Mouse (Mus musculus): ENCODE data around the gene Tmem115. TPM values are rescaled to one million over a fixed set of nuclear protein-coding genes. Genes with fewer than 3 reads are reported as not detected.
A peak's percentile ranks its signal among the peaks of the same experiment; 100 is the strongest.

Gene Tmem115
- total RNA-seq, 2 experiments from 2014 or later: 22.7 to 26.8 TPM

DNA sequence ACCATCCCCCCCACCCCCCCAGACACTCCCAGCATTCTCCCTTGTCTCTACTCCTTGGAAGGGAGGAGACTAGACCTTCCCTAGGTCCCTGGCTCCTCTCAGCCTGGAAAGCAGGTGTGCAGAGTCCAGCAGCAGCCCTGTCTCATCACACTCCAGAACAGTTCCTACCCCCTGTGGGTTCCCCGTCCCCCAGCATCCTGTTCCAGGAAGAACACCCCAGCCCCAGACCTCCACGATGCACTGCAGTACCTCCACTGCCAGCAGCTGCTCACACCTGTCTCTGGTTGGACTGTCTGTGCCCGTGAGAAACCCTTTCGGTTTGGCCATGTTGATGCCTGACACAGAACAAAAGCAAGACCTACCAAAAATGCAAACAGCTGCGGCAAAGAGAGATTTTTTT lies 12.6 kb upstream of the Tmem115 start:
- no peak for DNase-seq
- intact Hi-C loops (cut with DNase I): no loop called here

DNA sequence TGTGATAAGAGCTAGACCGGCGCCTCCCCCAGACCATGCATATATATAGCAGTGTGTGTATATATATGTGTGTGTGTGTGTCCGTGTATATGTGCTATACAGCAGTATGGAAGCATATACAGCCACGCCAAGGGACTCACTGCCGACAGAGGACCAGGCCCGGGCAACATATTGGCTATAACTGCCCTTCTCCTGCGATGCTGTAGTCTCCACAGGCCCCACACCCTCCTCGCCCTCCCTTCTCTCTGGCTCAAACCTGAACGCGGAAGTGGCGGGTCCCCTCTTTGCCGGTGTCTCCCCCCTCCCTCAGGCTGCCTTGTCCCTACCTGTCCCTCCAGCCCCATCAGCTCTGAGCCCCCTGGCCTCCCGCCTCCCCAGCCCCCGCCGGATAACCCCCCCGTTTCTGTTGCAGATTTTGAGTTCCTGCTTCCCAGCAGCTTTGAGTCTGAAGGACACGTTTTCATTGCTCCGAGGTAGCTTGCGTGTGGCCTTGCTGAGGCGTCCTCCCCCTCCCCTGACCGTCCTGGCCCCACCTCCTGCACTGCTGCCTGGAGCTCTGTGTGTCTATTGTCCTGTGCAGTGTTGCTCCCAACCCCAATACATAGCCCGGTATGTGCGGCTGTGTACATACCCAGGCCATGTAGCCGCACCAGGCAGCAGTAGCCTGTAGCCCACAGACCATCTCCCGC lies 11.9 kb upstream of the Tmem115 start:
- intact Hi-C loops (cut with DNase I): no loop called here
- no peak for DNase-seq

DNA sequence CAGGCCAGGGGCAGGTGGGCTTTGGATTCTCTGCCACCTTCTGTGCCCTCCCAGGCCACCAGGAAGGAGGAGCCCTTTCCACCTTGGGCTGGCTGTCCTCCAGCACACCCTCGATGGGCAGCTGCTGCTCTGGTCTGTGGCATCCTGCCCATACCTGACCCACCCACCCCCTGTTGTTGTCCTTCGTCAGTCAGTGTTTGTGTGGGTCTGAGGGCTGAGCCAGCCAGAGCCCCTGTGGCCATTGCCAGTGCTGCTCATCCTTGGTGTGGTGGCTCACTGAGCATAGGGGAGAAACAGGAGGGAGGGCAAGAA lies 11.4 kb upstream of the Tmem115 start:
- intact Hi-C loops (cut with DNase I): no loop called here
- DNase-seq: no peak

DNA sequence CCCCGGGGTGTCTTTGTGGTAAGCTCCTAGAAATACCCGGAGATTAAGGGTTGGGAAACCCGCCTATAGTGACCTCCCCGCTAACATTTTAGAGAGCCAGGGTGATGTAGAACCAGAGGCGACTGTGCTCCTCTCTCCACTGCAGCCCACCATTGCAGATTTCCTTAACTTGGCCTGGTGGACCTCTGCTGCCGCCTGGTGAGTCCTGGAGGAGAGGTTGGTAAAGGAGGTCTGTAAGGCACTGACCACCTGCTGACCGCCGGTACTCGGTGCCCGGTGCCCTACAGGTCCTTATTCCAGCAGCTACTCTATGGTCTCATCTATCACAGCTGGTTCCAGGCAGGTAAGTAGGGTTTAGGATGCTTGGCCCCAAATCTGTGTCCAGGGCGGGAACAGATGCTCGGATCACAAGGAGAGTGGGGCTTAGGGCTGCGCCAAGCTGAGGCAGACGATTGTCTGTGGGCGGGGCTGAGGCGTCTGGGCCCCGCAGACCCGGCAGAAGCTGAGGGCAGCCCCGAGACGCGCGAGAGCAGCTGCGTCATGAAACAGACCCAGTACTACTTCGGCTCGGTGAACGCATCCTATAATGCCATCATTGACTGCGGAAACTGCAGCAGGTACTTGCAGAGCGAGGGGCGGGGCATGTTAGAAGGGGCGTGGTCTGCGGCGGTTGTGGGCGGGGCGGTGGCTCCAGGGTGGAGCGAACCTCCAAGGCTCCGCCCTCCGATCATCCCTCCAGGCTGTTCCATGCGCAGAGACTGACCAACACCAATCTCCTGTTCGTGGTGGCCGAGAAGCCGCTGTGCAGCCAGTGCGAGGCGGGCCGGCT lies 7.3 kb upstream of the Tmem115 start:
- DNase-seq: peak; percentile 54 to 63
- intact Hi-C loops (cut with DNase I): no loop called here

DNA sequence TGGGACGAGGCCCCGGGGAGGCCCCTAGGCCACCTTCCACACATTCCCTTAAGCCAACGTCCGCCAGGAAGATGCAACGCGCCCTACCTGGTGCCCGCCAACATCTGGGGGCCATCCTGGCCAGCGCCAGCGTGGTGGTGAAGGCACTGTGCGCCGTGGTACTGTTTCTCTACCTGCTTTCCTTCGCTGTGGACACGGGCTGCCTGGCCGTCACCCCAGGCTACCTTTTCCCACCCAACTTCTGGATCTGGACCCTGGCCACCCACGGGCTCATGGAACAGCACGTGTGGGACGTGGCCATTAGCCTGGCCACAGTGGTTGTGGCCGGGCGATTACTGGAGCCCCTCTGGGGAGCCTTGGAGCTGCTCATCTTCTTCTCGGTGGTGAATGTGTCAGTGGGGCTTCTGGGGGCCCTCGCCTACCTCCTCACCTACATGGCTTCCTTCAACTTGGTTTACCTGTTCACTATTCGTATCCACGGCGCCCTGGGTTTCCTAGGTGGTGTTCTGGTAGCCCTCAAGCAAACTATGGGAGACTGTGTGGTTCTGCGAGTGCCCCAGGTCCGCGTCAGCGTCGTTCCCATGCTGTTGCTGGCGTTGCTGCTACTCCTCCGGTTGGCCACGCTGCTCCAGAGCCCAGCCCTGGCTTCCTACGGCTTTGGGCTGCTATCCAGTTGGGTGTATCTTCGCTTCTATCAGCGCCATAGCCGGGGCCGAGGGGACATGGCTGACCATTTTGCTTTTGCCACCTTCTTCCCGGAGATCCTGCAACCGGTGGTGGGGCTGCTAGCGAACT lies 860 bp downstream of the Tmem115 start:
- DNase-seq: peak in 1 of 2 experiments; percentile 28
- intact Hi-C loops (cut with DNase I): loop anchor here (10.0 kb wide), 1 partner anchor 640 kb away; the partner anchor contains the start of gene Manf

DNA sequence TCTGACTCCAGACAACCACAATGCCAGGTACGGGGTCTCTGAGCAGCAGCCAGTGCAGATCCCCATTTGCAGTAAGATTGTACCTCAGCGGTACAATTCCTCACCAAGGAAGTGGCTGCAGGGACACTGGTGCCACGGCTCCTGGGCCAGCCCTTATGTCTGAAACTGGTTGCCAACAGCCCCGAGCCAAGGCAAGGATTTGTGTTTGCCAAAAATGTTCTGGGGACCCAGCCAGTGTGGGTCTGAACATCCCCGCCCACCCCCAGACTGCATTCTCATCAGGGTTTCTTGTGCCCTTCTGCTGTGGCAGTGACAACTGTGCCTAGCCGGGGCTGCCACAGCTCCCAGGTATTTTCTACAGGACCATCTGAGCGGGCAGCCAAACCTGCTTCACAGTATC lies 4.5 kb downstream of the Tmem115 start:
- DNase-seq: no peak
- intact Hi-C loops (cut with DNase I): loop anchor here (10.0 kb wide), 1 partner anchor 643 kb away; the partner anchor contains the start of gene Manf

DNA sequence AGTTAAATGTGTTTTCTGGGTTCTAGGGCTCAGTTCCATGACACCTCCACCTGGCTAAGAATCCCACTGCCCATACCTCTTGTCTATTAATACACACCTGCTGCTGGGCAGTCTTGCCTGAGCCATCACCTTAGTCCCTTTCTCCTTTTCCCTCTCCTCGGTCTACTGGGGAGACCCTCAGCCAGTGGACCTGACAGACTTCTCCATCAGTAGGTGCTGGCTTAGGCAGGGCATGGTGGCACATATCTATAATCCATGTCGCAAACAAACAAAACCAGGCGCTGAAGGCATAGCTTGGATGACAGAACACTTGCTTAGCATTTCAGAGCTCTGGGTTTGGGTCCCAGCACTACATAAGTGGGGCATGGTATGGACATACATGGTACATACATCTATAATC lies 5.0 kb downstream of the Tmem115 start:
- intact Hi-C loops (cut with DNase I): loop anchor here (10.0 kb wide), 1 partner anchor 644 kb away; the partner anchor contains the start of gene Manf
- DNase-seq: no peak

DNA sequence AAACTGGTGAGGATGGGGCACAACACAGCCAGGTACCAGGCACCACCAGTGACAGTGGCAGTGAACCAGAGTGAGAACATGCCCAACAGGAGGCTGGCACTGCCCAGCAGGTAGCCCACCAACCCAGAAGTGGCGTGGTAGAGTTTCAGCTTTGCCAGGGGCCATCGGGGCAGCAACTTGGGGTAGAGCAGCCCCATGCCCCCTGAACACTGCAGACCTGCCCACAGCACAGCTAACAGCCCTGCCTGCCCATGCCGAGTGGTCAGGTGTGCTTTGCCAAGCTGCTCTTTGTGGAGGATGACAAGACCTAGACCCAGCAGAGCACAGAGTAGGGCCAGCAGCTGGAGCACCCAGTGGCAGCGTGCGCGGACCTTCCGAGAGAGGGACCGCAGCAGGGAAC lies 6.2 kb downstream of the Tmem115 start:
- intact Hi-C loops (cut with DNase I): loop anchor here (10.0 kb wide), 1 partner anchor 645 kb away; the partner anchor contains the start of gene Manf
- no peak for DNase-seq

DNA sequence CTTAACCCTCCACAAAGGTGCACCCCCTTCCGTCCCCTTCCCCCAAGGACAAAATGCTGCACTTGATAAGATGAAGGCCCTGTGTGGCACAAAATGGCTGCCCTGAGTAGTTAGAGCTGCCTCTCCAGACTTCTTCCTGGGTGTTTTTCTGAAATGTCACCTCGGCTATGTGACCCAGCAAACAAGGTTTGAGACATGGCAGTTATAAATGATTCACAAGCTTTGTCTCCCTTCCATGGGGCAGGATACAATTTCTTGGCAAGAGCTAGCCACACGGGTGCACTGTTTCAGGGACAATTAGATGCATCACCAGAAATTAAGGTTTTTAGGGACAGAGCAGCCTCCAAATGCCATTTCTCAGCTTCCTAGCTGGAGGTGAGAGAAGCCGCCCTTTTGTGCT lies 6.7 kb downstream of the Tmem115 start:
- intact Hi-C loops (cut with DNase I): no loop called here
- no peak for DNase-seq

DNA sequence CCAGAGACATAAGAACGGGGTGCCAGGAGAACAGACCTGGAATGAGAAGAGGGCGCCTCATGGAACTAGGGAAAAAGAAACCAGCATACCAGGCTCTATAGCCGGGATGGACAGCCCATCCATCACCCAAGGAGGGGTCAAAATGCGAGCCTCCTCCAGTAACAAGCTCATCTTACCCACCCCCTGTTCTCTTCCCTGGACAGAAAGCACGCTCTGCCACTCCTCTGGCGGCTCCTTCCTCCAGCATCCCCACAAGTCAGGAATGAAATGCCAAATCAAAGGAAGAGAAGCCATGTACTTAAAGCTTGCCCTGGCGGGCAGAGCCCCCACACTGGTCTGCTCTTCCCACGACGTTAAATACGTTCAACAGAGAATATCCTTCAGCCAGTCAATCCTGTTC lies 7.3 kb downstream of the Tmem115 start:
- intact Hi-C loops (cut with DNase I): no loop called here

DNA sequence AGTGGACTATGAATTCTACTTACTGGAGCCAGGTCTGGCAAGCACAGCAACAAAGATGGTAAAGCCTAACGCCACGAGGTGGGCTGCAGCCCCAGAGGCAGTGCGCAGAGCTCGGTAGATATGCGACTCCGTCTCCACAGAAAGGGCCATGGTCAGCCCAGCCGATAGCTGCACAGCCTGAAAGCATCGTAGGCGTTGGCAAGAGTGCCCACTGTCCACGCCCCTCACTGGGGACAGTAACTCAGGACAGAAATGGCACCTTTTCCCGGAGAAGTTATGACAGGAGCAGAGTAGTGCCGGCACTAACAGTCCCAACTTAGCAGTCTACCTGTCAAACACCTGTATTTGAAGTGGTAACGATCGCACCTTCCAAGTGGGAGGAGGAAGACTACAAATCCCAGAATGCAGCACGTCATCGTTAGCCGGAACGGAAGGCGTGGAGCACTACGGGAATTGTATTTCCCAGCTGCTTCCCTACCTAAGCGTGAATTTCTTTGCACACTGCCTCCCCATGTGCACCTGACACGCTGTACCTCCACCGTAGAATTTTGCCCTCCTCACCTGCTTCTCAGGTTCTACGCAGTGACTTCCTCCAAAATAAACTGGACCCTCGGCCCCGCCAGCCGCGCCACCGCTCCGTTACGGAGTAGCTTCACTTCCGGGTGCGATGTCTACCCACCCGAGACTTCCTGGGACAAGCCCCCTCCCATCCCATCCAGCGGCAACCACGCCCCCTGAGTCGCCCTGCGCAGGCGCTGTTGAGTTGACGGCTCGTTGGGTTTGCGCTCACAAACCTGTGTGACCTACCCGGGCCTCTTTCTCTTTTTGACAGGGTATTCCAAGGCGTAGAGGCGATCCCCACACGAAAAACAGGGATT lies 8.0 kb downstream of the Tmem115 start, which contains the start of the genes Cyb561d2 and Nprl2:
Cyb561d2 (minus strand) TSS at position 720 of the 878 bp plus-strand sequence.
Nprl2 (plus strand) TSS at position 753 of the 878 bp plus-strand sequence.
- DNase-seq: peak; percentile 93 to 96
- intact Hi-C loops (cut with DNase I): no loop called here

More for the DNA sequence above, 7.3 kb downstream of the Tmem115 start:
- DNase-seq: no peak

DNA sequence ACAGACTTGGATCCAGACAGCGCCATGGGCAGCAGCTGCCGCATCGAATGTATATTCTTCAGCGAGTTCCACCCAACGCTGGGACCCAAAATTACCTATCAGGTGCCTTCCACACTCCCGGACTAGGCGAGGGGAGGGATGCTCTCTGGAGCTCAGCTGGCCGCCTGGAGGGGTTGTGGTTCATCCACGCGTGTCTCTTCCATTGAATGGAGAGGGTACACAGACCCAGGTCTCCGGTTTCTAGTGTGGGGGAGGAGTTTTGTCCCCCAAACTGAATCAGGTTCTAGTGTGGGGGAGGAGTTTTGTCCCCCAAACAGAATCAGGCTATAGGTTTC lies 8.6 kb downstream of the Tmem115 start:
- intact Hi-C loops (cut with DNase I): no loop called here
- DNase-seq: no peak

DNA sequence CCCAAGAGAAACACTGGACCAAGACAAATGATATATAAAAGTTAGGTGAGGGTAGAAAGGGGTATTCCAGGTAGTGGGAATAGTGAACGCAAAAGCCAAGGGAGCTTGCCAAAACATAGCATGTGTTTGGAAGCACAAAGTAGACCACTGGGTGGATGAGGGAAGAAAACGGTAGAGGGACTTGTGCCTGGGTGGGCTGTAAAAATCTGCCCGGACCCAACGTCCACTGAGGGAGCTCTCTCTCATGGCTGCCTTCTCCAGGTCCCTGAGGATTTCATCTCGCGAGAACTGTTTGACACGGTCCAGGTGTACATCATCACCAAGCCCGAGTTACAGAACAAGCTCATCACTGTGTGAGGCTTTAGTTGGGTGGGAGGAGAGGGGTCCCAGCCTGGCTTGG lies 9.0 kb downstream of the Tmem115 start:
- intact Hi-C loops (cut with DNase I): no loop called here
- DNase-seq: no peak

DNA sequence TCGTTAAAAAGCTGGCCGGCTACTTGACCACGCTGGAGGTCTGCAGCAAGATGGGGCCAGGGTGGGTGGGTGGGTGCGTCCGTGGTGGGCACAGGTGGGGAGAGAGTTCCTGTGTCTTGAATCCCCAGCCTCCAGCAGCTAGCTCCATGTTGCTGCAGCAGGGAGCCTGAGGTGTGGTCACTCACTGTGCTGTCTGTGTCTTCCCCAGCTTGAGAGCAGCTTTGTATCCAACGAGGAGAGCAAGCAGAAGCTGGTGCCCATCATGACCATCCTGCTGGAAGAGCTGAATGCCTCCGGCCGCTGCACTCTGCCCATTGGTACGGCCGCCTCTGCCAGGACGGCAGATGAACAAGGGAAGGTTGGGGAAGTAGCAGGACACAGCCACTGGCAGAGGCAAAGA lies 9.6 kb downstream of the Tmem115 start:
- no peak for DNase-seq
- intact Hi-C loops (cut with DNase I): no loop called here

DNA sequence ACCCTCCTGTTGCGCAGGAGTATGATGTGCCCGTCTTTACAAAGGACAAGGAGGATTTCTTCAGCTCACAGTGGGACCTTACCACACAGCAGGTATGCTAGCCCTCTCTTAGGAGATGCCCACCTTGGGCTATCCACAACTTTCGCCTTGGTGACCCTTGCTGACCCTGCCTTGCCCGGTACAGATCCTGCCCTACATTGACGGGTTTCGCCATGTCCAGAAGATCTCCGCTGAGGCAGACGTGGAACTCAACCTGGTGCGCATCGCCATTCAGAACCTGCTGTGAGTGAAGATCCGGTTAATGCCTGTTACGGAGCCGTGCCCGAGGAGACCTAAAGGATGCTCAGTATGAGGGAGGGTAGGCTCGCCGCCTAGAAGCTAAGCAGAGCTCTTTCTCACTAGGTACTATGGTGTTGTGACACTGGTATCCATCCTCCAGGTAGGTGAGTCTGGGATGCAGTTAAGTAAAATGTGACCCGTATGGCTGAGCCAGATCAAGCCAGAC lies 10.5 kb downstream of the Tmem115 start:
- no peak for DNase-seq
- intact Hi-C loops (cut with DNase I): no loop called here

DNA sequence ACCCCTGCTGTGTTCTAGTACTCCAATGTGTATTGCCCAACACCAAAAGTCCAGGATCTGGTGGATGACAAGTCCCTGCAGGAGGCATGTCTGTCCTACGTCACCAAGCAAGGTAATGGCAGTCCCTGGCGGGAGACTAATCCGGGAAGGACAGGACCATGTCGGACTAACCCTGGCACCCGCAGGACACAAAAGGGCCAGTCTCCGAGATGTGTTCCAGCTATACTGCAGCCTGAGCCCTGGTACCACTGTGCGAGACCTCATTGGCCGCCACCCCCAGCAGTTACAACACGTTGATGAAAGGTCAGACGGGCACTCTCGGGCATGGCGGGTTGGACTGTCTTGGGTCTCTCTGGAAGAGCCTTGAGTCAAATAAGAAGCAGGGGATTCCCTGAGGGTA lies 11.0 kb downstream of the Tmem115 start:
- DNase-seq: no peak
- intact Hi-C loops (cut with DNase I): no loop called here

DNA sequence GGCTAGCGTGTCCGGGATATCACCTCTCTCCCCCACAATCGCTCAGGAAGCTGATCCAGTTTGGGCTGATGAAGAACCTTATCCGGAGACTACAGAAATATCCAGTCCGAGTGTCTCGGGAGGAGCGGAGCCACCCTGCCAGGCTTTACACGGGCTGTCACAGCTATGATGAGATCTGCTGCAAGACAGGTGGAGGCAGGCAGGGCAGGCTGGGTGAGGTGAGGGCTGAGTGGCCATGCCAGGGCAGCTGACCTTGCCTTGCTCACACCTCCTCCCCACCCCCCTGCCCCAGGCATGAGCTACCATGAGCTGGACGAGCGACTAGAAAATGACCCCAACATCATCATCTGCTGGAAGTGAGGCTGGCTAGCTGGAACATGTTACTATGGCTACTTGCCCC lies 11.5 kb downstream of the Tmem115 start:
- intact Hi-C loops (cut with DNase I): no loop called here
- no peak for DNase-seq

DNA sequence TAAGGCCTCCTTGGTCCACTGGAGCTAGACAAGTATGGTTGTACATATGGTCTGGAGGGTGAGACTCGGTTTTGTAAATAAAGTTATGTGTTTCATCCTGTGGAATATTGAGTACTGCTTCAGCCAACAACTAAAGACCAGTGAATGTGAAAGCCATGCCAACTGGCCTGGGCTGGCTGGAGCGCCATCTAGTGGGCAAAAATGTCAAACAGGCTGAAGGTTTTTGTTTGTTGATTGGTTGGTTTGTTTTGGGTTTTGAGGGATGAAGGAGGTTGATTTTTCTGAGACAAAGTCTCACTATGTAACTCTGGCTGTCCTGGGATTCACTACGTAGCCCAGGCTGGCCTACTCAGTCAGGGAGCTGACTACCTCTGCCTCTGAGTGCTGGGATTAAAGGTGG lies 11.9 kb downstream of the Tmem115 start:
- peak; percentile 77 to 81 for DNase-seq
- intact Hi-C loops (cut with DNase I): no loop called here

DNA sequence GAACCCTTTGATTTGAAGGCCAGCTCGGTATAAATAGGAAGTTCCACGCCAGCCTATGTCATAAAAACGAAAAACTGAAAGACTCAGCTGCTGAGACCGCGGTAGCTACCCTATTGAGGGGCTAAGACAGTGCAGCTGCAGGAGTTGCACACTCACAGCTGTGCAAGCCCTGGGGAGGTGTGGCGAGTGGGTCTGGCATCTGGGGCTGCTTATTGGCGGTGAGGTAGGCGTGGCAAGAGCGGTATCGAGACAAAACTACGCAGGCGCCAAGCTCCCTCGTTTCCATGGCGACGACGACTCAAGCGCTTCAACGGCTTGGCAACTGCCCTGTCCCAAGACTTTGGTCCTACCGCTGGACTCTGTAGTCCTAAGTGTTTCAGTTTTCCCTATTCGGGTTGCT lies 13.3 kb downstream of the Tmem115 start, which contains the start of gene Zmynd10:
Zmynd10 (plus strand) TSS at position 273 of the 400 bp plus-strand sequence.
- intact Hi-C loops (cut with DNase I): no loop called here

DNA sequence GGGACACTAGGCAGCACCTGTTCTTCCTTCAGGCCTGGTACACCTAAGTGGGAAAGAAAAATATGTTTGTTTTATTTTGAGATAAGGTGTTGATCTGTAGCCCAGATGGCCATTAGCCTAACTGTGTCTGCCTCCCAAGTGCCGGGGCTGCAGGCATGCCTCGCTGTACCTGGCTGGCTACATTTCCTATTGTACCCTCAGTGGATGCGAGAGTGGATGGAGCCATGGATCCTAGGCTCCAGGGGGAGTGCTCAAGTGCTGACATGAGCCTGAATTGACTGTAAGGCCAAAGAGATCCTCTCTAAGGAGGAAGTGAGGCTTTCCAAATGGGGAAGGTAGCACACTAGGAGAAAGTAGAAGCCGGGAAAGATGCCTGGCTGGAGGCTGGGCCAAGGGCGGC lies 14.2 kb downstream of the Tmem115 start:
- no peak for DNase-seq
- intact Hi-C loops (cut with DNase I): no loop called here

More for the DNA sequence above, 13.3 kb downstream of the Tmem115 start, which contains the start of gene Zmynd10:
- DNase-seq: peak; percentile 81 to 82

Data from heart, postnatal 36 days (tissue).